Mouse (Mus musculus): ENCODE data around the gene Lmf1. TPM values are rescaled to one million over a fixed set of nuclear protein-coding genes. Genes with fewer than 3 reads are reported as not detected.

Lmf1 gene
- polyA plus RNA-seq, 2 experiments from 2014 or later: 12.1 to 16.7 TPM

GRCm38 (mm10) chr17:25568880-25569279 is 10.0 kb upstream of the Lmf1 start:
- no peak for ATAC-seq

GRCm38 (mm10) chr17:25569833-25570647 is 8.8 kb upstream of the Lmf1 start:
- ATAC-seq: no peak

- ATAC-seq: peak; percentile 65
Measured at GRCm38 (mm10) chr17:25570648-25571452, 8.0 kb upstream of the Lmf1 start, which contains the start of gene Sox8. Sox8 (minus strand) TSS chr17:25570686.

GRCm38 (mm10) chr17:25571453-25571820 is 7.4 kb upstream of the Lmf1 start:
- ATAC-seq: no peak

- no peak for ATAC-seq
Measured at GRCm38 (mm10) chr17:25575208-25575971, 3.5 kb upstream of the Lmf1 start.

- no peak for ATAC-seq
Measured at GRCm38 (mm10) chr17:25576034-25576433, 2.9 kb upstream of the Lmf1 start.

GRCm38 (mm10) chr17:25577263-25577662 is 1.6 kb upstream of the Lmf1 start:
- no peak for ATAC-seq

GRCm38 (mm10) chr17:25577702-25578101 is 1.2 kb upstream of the Lmf1 start:
- no peak for ATAC-seq

GRCm38 (mm10) chr17:25579332-25580047 is 605 bp downstream of the Lmf1 start:
- ATAC-seq: peak; percentile 27

- no peak for ATAC-seq
Measured at GRCm38 (mm10) chr17:25582076-25582475, 3.2 kb downstream of the Lmf1 start.

- ATAC-seq: no peak
Measured at GRCm38 (mm10) chr17:25583099-25583498, 4.2 kb downstream of the Lmf1 start.

- ATAC-seq: peak; percentile 14
Measured at GRCm38 (mm10) chr17:25583858-25584257, 5.0 kb downstream of the Lmf1 start.

- ATAC-seq: no peak
Measured at GRCm38 (mm10) chr17:25584646-25585045, 5.8 kb downstream of the Lmf1 start.

- no peak for ATAC-seq
Measured at GRCm38 (mm10) chr17:25590068-25590467, 11.2 kb downstream of the Lmf1 start.

GRCm38 (mm10) chr17:25590985-25591384 is 12.1 kb downstream of the Lmf1 start:
- no peak for ATAC-seq

- no peak for ATAC-seq
Measured at GRCm38 (mm10) chr17:25592336-25592735, 13.5 kb downstream of the Lmf1 start.

GRCm38 (mm10) chr17:25593411-25594261 is 14.8 kb downstream of the Lmf1 start:
- ATAC-seq: no peak

- ATAC-seq: no peak
Measured at GRCm38 (mm10) chr17:25595495-25595894, 16.6 kb downstream of the Lmf1 start.

- no peak for ATAC-seq
Measured at GRCm38 (mm10) chr17:25597537-25597936, 18.7 kb downstream of the Lmf1 start.

GRCm38 (mm10) chr17:25602366-25602765 is 23.5 kb downstream of the Lmf1 start:
- no peak for ATAC-seq

- no peak for ATAC-seq
Measured at GRCm38 (mm10) chr17:25604234-25604633, 25.3 kb downstream of the Lmf1 start.

All from activated CD4-positive, CD25-positive, alpha-beta regulatory T cell, adult 4 months (primary cell).